Mouse (Mus musculus): ENCODE measurements around the gene Gm45140.
"Not testable (repeated sequence)": the region's sequence is repeated elsewhere in the genome, so short reads cannot be mapped to it uniquely, and the experiment has no call there.

The Gm45140 gene

DNA sequence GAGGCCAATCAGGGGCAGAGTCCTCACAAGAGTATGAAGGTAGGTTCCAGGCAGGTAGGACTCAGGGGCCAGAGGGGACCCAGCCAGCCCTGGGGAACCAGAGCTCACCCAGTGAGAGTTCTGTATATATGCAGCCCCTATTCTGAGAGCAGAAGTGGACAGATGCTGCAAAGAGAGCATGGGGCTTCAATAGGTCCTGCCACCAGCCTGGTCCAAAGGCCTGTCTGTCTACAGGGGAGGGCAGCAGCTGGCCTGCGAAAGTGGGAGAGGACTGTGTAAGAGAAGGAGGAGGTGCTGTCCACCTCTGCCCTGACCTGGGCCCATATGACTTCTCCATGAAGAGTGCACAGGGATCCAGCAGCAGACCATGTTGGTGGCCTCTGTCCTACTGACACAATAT lies 58.9 kb downstream of the Gm45140 start:
- DNase-seq (ENCODE audit: low read depth, low spot score): no peak

DNA sequence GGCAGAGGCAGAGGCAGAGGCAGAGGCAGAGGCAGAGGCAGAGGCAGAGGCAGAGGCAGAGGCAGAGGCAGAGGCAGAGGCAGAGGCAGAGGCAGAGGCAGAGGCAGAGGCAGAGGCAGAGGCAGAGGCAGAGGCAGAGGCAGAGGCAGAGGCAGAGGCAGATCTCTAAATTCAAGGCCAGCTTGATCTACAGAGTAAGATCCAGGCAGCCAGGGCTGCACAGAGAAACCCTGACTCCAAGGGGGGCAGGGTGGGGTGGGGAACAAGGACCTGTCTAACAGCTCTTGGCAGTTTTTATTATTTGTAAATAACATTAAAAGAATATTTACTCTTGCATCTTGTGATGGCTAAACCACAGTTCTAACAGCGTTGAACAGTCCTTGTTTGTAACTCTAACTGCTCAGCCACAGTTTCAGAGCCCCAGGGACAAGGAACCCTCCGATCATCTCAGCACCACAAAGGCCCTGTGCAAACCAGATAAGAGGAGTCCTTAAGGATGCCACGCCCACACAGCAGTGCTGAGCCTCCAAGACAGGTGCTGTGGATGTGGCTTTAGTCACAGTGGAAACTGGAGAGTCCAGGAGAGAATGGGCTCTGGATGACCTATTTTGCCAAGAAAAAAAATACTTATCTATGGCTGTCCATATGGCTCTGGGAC lies 59.9 kb downstream of the Gm45140 start:
- no peak for DNase-seq (ENCODE audit: low read depth, low spot score)

DNA sequence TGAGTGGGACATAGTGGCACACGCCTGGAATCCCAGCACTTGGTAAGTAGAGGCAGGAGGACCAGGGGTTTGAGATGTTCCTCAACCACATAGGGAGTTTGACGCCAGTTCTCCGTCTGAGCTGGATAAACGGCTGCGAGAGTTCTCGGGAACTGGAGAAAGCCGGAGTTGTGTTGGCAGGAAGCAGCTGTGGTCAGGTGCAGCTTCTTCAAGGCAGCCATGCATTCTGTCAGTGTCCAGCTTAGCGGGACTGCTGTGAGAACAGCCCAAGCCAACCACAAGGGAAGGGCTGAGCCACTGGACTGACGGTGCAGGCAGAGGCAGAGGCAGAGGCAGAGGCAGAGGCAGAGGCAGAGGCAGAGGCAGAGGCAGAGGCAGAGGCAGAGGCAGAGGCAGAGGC lies 60.7 kb downstream of the Gm45140 start:
- no peak for DNase-seq (ENCODE audit: low read depth, low spot score)

DNA sequence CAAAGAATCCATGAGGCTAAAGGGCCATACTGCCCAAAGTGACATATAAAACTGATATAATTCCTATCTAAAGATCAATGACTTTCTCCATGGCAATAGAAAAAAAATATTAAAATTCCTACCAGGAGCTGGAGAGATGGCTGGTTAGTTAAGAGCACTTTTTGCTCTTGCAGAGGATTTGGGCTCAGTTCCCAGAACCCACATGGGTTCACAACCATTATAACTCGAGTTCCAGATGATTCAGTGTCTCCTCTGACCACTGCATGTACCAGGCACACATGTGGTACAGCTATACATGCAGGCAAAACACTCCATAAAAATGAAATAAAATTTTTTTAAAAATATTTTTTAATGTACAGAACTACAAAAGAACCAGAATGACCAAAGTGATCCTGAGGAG lies 61.1 kb downstream of the Gm45140 start:
- DNase-seq (ENCODE audit: low read depth, low spot score): no peak

DNA sequence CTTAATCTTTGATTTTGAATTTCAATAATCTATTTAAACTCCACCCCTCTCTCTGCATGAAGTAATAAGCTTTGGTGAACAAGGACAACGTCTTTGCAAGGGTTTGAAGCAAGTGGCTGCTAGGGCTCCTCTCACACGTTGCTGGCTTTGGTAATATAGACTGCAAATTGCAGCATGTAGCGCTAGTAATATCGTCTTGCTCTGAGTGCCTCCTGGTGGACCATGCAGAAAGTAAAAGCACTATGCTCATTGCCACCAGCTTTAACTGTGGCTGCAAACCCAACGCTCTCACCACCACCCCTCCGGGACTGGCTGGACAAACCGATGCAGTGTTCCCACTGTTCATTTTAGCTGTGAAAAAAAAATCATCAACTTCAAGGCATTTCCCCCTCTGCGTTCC lies 65.0 kb downstream of the Gm45140 start:
- DNase-seq (ENCODE audit: low read depth, low spot score): no peak

DNA sequence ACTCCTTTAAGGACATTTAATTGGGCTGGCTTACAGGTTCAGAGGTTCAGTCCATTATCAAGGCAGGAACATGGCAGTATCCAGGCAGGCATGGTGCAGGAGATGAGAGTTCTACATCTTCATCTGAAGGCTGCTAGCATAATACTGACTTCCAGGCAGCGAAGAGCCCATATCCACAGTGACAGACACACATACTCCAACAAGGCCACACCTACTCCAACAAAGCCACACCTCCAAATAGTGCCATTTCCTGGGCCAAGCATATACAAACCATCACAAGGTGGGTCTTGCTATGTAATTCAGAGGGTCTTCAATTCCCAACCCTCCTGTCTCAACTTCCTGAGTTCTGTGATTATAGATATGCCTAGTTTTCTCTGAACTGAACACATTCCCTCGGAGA lies 71.3 kb downstream of the Gm45140 start:
- DNase-seq (ENCODE audit: low read depth, low spot score): not testable (repeated sequence)

DNA sequence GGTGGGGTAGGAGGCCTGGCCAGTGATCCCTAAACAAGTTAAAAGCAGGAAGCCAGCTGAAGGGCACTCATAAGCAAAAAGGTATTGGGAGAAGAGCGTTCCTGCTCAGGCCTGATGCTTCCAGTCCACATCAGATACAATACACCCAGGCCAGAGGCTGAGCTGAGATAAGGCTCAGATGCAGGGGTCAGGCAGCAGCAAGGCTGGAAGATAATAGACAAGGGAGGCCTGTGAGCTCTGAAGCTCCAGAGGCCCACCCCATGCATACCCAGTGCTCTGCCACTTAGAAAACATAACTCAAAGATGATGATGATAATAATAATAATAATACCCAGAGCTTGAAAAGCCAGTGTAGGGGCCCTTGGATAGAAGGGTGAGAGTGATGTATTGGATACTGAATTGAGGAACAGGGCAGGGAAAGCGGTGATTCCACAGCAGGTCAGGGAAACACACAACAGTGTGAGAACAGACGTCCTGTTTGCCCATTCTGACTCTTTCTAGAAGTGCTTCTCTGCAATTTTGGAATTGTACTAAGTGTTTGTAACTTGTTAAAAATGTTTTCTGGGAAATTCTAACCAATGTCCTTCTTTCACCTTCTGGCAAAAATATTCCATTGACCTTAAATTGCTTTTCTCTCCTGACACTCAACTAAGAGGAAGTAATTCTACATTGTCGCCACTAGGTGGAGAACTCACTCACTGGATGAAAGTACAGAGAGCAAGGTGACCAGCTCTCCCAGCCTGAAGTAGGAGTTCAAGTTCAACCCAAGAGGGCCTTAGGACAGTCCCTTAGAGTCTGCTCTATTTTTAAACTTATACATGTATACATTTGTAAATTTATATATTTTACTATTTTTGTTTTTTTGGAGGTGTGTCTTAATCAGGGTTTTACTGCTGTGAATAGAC lies 72.0 kb downstream of the Gm45140 start:
- no peak for DNase-seq (ENCODE audit: low read depth, low spot score)

DNA sequence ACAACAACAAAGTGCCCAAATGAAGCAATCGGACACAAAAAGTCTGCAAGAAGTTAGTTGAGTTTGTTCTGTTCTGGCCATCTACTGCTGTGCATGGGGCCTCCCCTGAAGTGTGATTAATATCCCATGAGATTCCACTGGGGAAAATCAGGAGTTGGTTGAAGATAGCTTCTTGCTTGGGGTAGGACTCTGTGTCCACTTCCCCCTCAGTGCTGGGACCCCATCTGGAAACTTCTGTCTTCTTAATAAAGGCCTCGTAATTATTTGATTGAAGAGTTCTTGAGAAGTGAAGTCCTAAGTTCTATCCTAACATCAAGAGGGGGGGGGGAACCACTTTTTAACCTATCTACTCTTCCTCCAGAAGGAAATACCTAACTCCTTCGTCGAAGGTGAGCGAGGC lies 73.4 kb downstream of the Gm45140 start:
- no peak for DNase-seq (ENCODE audit: low read depth, low spot score)

DNA sequence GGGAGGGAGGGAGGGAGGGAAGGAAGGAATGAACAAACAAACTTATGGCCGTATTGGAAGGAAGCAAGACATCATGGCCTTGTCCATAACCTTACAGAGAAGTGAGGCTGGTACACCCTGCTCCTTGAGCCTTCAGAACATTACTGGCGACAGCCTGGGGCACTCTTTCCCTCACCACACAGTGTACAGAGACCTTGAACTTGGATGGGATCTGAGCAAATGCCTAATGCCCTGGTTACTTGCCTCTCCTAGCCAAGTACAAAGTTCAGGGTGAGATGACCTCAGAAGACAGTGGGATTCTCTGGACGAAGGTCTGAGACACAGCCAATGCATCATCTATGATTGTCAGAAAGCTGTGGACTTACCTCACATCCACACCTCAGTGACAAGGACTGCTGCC lies 75.7 kb downstream of the Gm45140 start:
- DNase-seq (ENCODE audit: low read depth, low spot score): no peak

DNA sequence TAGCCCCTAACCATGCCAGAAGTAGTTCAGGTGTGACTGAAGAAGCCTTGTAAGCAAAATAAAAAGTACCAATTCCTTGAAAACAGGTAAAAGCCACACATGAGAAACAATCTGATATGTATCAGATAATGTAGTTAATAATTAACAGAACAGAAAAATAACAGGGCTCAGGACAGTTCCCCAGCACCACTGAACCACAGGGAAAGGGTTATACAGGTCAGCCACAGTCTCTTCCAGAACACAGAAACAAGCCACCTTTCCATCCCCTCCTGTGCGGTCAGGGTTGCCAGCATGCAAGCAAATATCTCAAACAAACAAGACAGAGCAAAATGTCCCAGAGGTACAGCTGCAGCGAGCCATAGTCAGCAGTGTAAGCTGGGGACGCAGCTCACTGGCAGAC lies 76.2 kb downstream of the Gm45140 start:
- no peak for DNase-seq (ENCODE audit: low read depth, low spot score)

DNA sequence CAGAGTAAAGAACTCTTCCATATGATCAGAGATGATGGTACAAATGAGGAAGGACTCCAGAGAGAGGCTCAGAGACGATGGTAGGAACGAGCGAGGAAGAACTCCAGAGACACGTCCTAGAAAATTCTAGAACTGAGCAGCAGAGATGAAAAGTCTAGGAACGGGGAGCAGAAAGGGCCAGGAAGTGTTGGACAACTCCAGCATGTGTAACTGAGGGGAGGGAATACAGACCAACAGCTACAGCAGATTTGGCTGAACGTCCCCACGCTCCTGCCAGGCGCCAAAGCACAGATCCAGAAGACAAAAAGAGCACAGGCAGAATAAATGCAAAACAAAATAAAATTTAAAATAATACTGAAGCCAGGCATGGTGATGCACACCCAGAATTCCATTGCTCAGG lies 78.7 kb downstream of the Gm45140 start:
- no peak for DNase-seq (ENCODE audit: low read depth, low spot score)

DNA sequence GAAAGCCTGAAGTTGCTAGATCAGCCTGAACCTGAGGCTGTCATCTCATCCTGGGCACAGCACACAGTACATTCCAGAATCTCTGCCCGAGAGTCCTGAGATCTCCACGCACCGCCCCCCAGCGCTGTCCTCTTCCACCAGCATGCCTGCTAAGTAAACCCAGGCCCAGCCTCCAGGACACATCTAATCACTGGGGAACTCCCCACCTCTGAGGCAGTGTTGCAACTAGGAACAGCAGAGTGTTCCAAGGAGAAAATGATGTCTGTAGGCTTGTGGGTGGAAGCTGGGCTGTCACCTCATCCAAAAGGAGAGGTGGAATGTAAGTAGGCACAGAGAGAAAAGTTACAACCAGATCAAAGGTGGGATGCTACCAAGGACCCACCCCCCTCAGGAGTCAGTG lies 80.4 kb downstream of the Gm45140 start:
- no peak for DNase-seq (ENCODE audit: low read depth, low spot score)

DNA sequence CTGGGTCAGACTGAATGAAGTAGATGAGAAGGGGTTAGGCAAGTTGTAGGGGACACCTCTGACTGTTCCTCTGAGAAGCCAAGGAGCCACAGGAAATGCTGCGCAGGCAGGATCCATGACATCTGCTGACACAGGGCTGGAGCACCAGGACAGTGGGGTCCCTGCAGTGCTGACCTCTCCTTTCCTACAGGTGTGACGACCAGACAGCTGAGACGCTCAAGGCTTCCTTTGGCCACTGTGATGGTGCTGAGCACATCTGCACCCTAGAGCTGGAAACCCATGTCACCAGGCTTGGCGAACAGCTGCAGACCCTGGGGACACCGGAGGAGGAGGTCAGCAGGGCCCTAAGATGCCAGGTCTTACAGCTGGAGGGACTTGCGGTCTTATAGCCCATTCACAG lies 84.0 kb downstream of the Gm45140 start:
- no peak for DNase-seq (ENCODE audit: low read depth, low spot score)

DNA sequence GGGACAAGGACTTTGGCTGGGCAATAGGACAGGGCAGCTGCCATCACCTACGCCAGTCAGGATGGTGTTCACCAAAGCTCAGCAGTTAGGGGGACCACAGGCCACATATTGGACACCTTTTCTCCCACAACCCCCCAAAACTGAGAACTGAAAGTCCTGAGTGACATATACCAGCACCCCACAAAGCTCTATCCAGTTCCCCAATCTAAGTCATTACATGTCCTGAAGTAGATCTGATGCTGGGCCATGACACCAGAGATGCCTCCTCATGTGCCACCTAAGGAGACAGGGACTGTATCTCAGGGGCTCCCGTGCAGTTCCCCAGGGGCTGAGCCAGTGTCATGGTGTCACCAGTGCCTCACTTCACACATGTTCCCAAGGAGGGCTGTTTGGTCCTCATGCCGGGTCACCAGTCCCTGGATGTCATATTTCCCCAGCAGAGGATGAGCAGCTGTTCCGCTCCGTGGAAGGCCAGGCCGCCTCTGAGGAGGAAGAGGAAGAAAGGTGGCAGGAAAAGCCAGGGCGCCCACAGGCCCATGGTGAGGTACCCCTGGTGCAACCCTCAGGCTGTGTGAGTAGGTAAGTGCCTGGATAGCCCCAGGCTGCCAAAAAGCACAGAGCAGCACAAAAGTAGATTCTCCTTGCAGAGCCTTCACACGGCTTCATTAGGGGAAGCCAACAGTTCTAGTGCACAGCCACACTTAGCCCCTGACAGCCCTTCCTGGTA lies 85.2 kb downstream of the Gm45140 start:
- no peak for DNase-seq (ENCODE audit: low read depth, low spot score)

DNA sequence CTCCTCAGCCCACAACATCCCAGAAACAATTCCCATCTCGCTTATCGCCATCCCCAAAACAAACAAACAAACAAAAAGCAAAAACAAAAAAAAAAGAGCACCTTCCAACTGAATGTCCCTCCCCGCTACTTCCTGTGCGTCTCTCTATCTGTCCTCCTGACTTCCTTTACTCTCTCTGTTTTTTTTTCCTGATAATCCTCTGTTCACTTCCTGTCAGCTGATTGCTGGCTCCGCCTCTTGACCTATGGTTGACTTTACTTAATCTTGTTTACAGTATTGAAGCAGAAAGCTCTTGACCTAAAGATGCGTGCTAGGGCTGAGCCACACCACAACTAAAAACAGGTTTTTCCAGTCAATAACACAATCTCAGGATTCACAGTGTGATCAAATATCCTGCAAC lies 87.1 kb downstream of the Gm45140 start:
- no peak for DNase-seq (ENCODE audit: low read depth, low spot score)

DNA sequence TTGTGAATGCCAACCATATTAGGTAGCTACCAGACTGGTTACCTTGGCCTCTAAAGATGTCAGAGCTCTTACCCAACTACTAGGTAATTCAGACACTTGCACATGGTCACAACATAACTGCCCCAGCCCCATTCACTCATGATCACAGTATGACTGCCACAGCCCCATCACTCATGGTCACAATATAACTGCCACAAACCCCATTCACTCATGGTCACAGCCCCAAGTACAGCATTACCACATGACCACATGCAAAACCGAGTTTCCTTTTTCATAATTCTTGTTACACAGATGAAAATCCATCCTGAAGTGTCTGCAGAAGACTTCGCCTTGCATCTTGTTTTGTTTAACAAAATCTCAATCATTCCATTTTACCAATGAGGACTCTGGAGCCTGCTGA lies 87.5 kb downstream of the Gm45140 start:
- no peak for DNase-seq (ENCODE audit: low read depth, low spot score)

DNA sequence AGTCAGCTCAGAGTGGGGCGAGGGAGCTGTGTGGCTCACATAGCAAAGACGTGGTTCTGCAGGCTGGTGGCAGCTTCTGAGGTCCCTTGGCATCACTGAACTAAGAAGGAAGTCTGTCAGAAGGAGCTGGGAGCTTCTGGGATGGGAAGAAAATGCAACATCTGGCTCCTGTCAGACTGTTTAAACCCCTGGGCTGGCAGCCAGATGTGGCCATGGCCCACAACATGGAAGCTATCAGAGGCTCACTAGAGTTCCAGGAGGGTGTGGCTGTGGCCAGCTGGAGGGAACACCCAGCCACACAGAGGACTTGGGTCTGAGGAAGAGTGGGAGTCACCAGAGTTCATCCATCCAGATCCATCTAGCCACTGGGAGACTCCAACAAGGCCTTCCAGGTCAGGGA lies 88.7 kb downstream of the Gm45140 start:
- no peak for DNase-seq (ENCODE audit: low read depth, low spot score)

DNA sequence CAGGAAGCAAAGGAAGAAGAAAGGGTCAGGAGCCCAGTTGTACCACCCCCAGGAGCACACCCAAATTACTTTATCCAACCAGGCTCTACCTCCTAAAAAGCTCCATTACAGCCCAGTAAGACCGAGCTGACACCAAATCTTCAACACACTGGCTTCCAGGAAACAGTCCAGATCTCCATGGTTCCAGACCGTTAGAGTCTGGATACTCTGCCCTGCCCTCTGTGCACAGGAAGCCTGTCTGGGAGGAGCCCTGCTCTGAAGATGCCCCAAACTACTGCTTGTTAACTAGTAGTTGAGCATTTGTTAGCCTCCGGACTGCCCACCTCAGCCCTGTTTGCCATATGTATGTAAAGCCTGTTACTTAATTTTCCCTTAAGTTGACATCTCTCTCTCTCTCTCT lies 89.5 kb downstream of the Gm45140 start:
- DNase-seq (ENCODE audit: low read depth, low spot score): no peak

DNA sequence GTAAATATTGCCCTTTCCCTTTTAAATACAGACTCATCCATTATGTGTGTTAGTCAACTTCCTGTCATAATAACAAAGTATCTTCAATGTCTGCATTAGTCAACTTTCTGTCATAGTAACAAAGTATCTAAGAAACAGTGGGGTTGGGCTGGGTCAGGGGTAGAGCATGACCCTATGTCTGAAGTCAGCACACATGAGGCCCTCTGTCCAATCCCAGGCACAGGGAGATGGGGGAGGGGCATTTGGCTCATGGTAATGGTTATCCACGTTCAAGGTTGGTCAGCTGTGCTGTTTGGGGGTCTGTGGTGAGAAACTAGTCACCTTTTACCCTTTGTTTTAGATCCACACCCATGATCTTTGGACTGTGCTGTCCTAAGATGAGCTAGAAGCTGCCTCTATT lies 90.3 kb downstream of the Gm45140 start:
- no peak for DNase-seq (ENCODE audit: low read depth, low spot score)

DNA sequence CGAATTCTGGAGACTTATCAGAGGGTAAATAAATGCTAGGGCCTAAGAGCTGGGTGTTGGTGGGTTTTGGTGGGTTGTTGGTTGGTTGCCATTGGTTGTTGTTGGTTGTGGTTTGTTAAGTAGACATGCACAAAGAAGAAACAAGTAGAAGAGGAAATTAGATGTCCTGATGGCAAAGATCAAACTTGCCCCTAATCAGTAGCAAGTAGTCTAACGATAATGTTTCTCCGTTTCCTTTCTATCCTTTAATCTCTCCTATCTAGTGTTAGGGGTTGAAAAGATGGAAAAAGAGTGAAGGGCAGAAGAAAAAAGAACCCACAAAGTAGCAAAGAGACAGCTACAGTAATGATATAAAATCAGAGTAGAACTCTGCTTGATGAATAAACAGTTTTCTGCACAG lies 91.0 kb downstream of the Gm45140 start:
- no peak for DNase-seq (ENCODE audit: low read depth, low spot score)

DNA sequence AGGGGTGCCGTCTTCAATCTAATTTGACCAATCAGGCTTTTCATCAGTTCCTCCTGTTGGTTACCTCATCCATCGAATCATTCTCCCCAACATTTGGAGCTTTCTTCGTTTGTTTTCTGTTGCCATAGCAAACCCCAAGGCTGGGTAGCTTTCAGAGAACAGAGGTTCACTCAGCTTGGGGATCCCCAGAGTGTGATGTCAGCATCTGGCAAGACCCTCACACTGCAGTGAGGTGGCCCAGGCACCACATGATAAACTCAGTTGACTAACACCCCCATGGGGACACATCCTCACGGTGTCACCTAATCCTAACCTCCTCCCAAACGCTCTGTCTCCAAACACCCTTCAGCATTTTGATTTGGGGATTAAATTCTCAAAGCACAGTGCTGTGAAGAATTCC lies 92.3 kb downstream of the Gm45140 start:
- no peak for DNase-seq (ENCODE audit: low read depth, low spot score)

DNA sequence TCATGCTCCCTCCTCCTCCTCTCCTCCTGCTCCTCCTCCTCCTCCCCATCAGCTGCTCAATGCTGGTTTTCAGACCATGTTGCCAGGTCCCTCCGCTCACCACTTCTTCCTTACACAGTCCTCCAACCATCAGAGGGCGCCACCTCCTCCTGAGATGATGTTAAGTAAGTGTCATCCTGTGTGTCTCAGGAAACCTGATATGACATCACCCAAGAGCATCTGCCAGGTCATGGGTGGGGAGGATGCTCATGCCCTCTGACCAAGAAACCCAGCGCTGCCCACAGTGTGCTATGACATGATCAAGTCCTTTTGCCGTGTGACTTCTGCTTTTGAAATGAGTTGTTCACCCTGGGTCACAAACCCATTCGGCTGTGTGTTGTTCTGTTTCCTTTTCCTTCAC lies 92.8 kb downstream of the Gm45140 start:
- no peak for DNase-seq (ENCODE audit: low read depth, low spot score)

DNA sequence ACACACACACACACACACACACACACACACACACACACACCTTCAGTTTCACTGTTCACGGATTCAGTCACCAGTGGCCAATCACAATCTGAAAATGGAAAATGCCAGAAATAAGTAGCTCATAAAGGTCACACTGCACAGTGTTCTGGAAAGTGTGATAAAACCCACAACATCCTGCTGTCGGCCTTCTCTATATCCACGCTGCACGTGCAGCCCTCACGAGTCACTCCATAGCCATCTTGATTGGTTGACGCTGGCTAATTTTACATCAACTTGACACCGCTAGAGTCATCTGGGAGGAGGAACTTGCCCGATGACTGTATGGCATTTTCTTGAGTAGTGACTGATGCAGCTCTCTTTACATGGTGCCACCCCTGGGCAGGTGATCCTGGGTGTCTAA lies 93.6 kb downstream of the Gm45140 start:
- no peak for DNase-seq (ENCODE audit: low read depth, low spot score)

Data from embryo, embryonic 11.5 days (tissue).